Mouse (Mus musculus) mesoderm, embryonic 11.5 days (tissue): ENCODE results near the gene Clps.

Experiments used
- DNase-seq: peaks from one replicate; pipeline ENCODE4 v3.0.0-alpha.2; 2012; ENCODE audit warnings: low read depth, low spot score

Gene Clps

DNA sequence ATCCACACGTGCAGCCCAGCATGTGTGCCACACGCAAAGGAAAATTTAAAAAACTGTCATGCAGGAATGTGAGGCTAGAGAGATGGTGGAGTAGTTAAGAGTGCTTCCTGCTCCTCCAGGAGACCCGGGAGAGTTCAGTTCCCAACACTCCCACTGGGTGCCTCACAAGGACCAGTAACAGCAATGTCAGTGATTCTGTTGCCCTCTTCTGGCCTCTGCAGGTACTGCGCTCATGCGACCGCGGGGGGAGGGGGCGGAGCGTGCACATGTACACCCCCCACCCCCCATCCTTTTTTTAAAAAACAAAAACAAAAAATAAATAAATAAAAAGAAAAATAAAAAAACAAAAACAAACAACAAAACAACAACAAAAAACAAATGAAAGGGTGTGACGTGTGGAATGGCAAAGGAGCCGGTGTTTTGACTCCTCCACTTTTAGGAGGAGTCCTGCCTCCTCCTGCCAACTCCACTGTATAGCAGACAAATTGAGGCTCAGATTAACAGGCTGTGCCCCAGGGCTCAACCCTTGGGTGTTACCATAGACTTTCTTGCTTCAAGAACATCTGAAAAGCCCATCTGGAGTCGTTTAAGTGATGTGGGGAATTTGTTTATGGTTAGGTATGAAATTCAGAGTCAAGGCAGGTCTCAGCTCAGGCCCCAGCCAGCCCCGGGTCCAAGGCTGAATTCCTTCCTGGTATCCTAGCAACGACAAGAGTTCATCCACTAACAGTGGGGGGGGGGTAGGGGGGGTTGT lies 7.3 kb downstream of the Clps start:
- DNase-seq: peak; percentile 82

GRCm38 (mm10) chr17:28549111-28549510 lies 11.5 kb downstream of the Clps start, which contains the start of gene Clpsl2:
Gene Clpsl2, plus strand, starts transcription at chr17:28549411.
- DNase-seq: no peak

DNA sequence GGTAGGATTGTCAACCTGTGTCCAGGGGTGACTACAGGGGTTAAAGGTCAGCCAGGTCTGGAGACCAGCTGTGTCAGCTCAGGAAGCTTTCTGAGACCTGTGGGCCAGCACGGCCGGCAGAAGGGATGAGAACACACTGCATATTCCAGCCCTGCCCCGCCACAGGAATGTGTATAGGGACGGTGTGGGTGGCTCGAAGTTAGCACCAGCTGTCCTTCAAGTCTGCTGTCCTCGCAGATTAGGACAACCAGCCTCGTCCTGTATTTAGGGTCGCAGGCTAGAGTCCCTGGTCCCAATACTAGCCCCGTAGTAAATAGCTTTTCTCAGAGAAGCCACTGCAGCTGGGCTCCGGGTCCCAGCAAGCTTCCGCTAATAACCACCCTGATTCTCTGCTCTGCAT lies 12.0 kb downstream of the Clps start:
- DNase-seq: no peak

- DNase-seq: no peak
Measured at GRCm38 (mm10) chr17:28546925-28547324, 13.6 kb downstream of the Clps start.

DNA sequence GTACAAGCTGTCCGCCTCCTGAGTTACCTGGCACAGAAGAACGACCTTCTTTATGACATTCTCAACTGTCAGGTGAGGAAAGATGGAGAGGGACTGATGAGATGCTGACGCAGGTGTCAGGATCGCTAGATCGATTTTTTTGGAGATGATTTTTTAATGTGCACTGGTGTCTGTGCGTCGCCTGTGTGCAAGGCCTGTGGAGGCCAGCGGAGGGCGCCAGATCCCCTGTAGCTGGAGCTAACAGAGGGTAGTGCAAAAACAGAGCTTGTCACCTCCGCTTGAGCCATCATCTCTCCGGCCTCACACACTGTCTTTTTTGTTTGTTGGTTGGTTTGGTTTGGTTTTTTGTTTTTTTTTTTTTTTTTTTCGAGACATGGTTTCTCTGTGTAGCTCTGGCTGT lies 22.7 kb downstream of the Clps start:
- no peak for DNase-seq

DNA sequence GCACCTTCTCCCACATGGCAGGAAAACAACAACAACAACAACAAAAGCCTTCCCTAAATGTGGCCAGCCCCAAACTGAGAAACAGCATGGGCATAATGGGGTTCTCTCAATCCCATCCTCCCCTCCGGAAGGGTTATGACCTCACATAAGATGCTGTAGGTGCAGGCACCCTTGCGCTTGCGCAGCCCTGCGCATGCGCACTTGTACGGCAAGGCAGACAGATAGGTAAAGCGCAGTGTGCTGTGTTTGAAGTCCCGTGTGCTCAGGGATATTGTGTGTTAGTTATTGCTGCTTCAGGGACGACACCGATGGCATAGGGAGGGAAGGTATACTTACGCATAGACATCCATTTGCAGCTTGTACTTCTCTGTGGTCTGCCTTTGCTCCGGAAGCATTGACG lies 27.2 kb downstream of the Clps start:
- DNase-seq: no peak

- DNase-seq: no peak
Measured at GRCm38 (mm10) chr17:28532557-28532956, 28.0 kb downstream of the Clps start.

DNA sequence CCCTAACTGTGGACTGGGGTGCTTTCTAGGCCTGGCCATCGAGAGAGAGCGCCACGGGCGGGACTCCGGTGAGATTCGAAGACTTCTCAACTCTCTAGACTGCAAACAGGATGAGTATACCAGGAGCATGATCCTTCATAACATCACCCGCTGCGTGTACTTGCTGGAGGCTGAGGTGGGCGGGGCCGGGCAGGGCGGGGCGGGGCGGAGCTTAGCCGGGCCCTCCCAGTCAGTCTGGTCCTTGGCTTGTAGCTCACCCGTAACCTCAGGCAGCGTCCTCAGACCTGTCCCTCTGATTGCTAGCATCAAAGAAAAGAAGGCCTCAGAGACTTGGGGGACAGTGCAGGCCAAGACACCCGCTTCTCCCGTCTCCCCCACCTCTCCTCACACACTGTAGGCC lies 28.6 kb downstream of the Clps start:
- DNase-seq: no peak

- DNase-seq: no peak
Measured at GRCm38 (mm10) chr17:28530506-28530905, 30.1 kb downstream of the Clps start, which contains the start of gene Armc12. Gene Armc12, plus strand, starts transcription at chr17:28530806.

DNA sequence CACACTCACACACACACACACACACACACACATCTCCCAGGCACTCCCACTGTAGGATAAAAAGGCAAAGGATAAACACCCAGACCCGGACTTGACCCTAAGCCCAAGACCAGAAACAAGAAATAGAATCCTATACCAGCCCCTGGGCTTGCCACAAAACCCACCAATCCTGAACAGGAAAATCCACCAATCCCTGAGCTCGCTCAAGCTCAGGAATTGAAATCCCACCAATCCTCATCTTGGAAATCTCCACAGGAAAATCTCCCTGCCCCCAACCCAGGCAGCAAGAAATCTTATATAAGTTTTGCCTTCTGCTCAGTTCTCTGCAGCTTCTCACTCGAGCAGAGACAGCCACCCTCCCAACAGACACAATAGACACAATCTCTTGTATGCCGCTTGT lies 31.4 kb downstream of the Clps start:
- DNase-seq: no peak

- DNase-seq: peak; percentile 82
Measured at GRCm38 (mm10) chr17:28528043-28528351, 32.6 kb downstream of the Clps start.

- DNase-seq: no peak
Measured at GRCm38 (mm10) chr17:28527184-28528042, 33.2 kb downstream of the Clps start.

DNA sequence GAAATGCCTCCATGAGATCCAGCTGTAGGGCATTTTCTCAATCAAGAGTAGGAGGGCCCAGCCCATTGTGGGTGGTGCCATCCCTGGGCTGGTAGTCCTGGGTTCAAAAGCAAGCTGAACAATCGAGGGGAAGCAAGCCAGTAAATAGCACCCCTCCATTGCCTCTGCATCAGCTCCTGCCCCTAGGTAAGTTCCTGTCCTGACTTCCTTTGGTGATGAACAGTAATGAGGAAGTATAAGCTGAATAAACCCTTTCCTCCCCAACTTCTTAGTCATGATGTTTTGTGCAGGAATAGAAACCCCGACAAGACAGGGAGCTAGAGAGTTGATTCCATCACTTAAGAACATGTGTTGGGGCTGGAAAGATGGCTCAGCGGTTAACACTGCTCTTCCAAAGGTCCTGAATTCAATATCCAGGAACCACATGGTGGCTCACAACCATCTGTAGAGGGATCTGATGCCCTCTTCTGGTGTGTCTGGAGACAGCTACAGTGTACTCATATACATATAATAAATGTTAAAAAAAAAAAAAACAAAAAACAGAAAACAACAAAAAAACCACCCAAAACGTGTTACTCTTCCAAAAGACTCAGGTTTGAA lies 35.6 kb downstream of the Clps start:
- no peak for DNase-seq

GRCm38 (mm10) chr17:28524009-28524695 lies 36.4 kb downstream of the Clps start:
- DNase-seq: no peak

DNA sequence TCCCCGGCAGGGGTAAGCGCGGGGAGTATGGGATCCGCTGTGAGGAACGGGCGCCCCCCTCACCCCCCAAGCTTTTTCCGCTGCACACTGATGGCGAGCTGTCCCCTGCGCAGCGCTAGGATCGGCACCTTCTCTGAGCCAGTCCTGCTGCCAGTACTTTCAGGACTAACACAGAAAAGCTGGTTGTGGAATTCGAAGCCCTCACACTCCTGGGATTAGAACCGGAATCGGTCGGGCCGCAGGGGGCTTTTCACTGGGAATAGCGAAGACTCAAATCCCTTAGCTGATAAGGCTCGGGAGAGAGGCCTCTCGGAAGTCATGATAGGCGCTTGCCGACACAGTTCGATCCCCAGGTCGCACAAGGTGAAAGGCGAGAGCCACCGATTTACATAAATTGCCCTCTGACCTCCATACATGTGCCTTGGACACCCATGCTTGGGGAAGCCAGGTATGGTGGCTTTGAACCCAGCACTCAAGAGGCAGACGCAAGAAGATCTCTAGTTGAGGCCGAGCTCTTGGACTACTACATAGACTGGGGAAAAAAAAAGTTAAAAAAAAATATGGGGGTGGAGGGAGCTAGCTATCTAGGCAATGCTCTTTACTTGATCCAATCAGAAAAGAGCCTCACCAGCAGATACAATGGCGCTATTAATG lies 37.1 kb downstream of the Clps start:
- DNase-seq: no peak

DNA sequence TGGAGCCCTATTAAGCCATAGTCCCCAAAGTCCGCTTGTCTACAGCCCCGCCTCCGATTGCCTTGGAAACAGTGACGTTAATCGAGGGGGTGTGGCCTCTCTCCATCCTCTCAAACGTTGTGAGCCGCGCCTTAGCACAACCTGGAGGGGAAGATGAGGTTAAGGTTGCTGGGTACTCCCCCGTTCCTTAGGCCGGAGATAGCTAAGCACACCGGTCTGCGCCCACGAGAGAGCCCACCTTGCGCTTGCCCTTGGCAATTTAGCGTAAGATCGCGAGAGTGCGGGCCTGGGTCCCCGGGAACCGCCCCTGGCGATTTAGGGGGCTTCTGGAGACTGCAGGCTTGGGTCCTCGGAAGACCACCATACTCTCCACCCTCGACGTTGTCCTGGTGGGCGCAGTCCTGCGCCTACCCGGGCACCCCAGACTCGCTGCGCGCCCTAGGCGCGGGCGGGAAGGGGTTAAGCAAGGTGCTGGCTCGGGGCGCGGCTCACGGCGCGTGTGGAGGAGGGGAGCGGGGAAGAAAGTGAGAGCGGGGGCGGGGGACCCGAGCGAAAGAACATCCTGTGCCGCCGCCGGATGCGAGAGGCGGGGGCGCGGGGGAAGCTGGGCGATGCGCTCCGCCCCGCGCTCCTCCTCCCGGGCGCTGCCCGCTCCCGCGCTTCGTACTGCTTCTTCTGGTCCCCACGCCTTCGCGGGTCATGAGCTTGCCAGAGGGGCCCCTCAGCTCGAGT lies 37.8 kb downstream of the Clps start:
- peak; percentile 77 for DNase-seq

GRCm38 (mm10) chr17:28521920-28522319 lies 38.6 kb downstream of the Clps start:
- no peak for DNase-seq

DNA sequence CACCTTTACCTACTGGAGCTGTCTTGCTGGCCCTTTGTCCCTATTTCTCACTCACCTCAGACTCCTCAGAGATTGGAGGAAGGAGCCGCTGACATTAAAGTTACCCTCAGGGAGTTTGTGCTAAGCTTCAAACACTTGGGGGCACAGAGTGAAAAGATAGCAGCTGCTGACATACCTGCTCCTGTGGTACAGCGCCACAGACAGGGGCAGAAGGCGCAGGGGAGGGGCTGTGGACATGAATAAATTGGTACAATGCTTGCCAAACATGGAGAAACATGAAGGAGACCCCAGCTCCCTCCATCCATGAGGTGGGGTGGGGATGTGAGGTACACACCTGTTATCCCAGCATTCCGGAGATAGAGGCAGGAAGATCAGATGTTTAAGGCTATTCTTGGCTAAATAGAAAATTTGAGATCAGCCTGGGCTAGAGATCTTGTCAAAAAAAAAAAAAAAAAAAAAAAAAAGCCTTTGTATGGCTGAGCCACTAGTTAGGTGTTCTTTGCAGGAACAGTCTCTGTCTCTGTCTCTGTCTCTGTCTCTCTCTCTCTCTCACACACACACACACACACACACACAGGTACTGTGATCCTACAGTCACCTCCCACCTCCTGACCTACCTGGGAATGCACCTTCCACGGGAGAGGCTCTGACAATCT lies 39.4 kb downstream of the Clps start:
- DNase-seq: no peak

- no peak for DNase-seq
Measured at GRCm38 (mm10) chr17:28520561-28520960, 40.0 kb downstream of the Clps start.

- DNase-seq: no peak
Measured at GRCm38 (mm10) chr17:28519827-28520226, 40.7 kb downstream of the Clps start.
